Mouse (Mus musculus): ENCODE measurements around the gene Snx10.
A peak's percentile ranks its signal among the peaks of the same experiment; 100 is the strongest.

Gene Snx10

GRCm38 (mm10) chr6:51591844-51592243, 68.1 kb downstream of the Snx10 start:
- no peak for DNase-seq

GRCm38 (mm10) chr6:51592356-51593115, 68.8 kb downstream of the Snx10 start:
- peak; percentile 96 for DNase-seq

GRCm38 (mm10) chr6:51593446-51594035, 69.8 kb downstream of the Snx10 start:
- DNase-seq: no peak

GRCm38 (mm10) chr6:51594516-51594915, 70.8 kb downstream of the Snx10 start:
- DNase-seq: no peak

GRCm38 (mm10) chr6:51598058-51598457, 74.4 kb downstream of the Snx10 start:
- no peak for DNase-seq

- DNase-seq: no peak
Observed at GRCm38 (mm10) chr6:51600412-51600811, 76.7 kb downstream of the Snx10 start.

GRCm38 (mm10) chr6:51602341-51602740, 78.6 kb downstream of the Snx10 start:
- no peak for DNase-seq

GRCm38 (mm10) chr6:51603691-51604090, 80.0 kb downstream of the Snx10 start:
- peak; percentile 82 for DNase-seq

- DNase-seq: no peak
Observed at GRCm38 (mm10) chr6:51606245-51606644, 82.5 kb downstream of the Snx10 start.

- DNase-seq: no peak
Observed at GRCm38 (mm10) chr6:51606803-51607202, 83.1 kb downstream of the Snx10 start.

GRCm38 (mm10) chr6:51611621-51612020, 87.9 kb downstream of the Snx10 start:
- no peak for DNase-seq

GRCm38 (mm10) chr6:51612371-51613051, 88.8 kb downstream of the Snx10 start:
- peak; percentile 95 for DNase-seq

GRCm38 (mm10) chr6:51613661-51614060, 90.0 kb downstream of the Snx10 start:
- no peak for DNase-seq

- DNase-seq: peak; percentile 89
Observed at GRCm38 (mm10) chr6:51626843-51627242, 103.1 kb downstream of the Snx10 start.

- peak; percentile 82 for DNase-seq
Observed at GRCm38 (mm10) chr6:51629671-51630070, 106.0 kb downstream of the Snx10 start.

- peak; percentile 84 for DNase-seq
Observed at GRCm38 (mm10) chr6:51630184-51630583, 106.5 kb downstream of the Snx10 start.

- DNase-seq: peak; percentile 79
Observed at GRCm38 (mm10) chr6:51632928-51633662, 109.4 kb downstream of the Snx10 start.

- DNase-seq: peak; percentile 92
Observed at GRCm38 (mm10) chr6:51633663-51634362, 110.1 kb downstream of the Snx10 start.

GRCm38 (mm10) chr6:51636019-51636568, 112.4 kb downstream of the Snx10 start:
- DNase-seq: peak; percentile 95
